In the genomic region with DNA sequence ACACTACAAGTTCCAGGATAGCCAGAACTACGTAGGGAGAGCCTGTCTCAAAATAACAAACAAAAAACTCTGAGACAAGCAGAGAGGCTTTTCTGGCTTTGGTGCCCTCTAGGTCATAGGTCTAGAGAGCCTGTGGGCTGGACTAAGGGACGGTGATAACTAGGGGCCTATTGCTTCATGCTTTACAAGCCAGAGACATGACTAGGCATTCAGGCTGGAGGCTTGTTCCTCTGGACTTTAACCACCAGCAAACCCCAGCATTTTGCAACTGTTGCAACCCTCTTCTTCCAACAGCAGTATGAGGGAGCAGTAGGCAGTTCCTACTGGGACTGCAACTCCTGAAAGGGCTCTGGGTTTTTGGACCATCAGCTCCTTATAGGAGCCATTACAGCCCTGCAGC, we compare ENCODE assay signal across 10 mouse cellular contexts. TPM values are rescaled to one million over a fixed set of nuclear protein-coding genes. Genes with fewer than 3 reads are reported as not detected.
DNase-seq lines count a peak whose midpoint lies in the region; ATAC-seq lines count a peak whose summit lies in the region.
"Had no signal": no experiment of that assay in that cellular context is flagged by ENCODE, and none has a peak within 500 bp of the region (broad histone marks: within the 10 kb centered on the region; RNA-seq: fewer than 3 reads in every experiment).

No protein-coding gene starts in this region.

- peak; percentile 61 to 64 for ATAC-seq in hematopoietic stem cell, adult 5-6 weeks (replicated peaks in 1 of 2; ENCODE audit: insufficient read depth in 1 of 2, low FRiP score in 2 of 2, low TSS enrichment in 1 of 2, low read depth in 1 of 2, poor library complexity in 2 of 2, severe bottlenecking in 2 of 2)
- ATAC-seq in liver, embryonic 15.5 days (ENCODE audit: insufficient read depth), result peak; percentile 70
- ATAC-seq in forebrain, embryonic 16.5 days, result no peak

- 0 out of 2 replicates have a peak overlapping the region, but pooled peaks have one; percentile 82 for H3K9ac ChIP-seq in liver, embryonic 15.5 days
- H3K9ac ChIP-seq in forebrain, embryonic 16.5 days (replicated peaks; ENCODE audit: low read depth, low read length), result no peak overlapping the region
- H3K9ac ChIP-seq: neural tube, embryonic 12.5 days had no signal

- 0 out of 2 replicates have a peak overlapping the region, but pooled peaks have one; percentile 74 for H3K4me3 ChIP-seq in liver, embryonic 15.5 days (replicated peaks)
- H3K4me3 ChIP-seq in forebrain, embryonic 16.5 days (replicated peaks; ENCODE audit: low read length), result no peak overlapping the region
- H3K4me3 ChIP-seq: hindbrain, embryonic 10.5 days; neural tube, embryonic 12.5 days had no signal

- H3K4me2 ChIP-seq in liver, embryonic 15.5 days, result peak overlapping the region; percentile 100
- H3K4me2 ChIP-seq in forebrain, embryonic 16.5 days (ENCODE audit: low read length), result no peak overlapping the region
- H3K4me2 ChIP-seq: neural tube, embryonic 12.5 days had no signal

- no peaks in the 10 kb centered on the region for H3K36me3 ChIP-seq in liver, embryonic 15.5 days (replicated peaks)
- no peaks in the 10 kb centered on the region for H3K36me3 ChIP-seq in forebrain, embryonic 16.5 days (ENCODE audit: control insufficient read depth, insufficient read depth)
- H3K36me3 ChIP-seq: hindbrain, embryonic 10.5 days; neural tube, embryonic 12.5 days had no signal

- no peaks in the 10 kb centered on the region for H3K9me3 ChIP-seq in liver, embryonic 15.5 days (replicated peaks)
- no peaks in the 10 kb centered on the region for H3K9me3 ChIP-seq in forebrain, embryonic 16.5 days (ENCODE audit: control insufficient read depth, low read length)

- no peaks in the 10 kb centered on the region for H3K27me3 ChIP-seq in liver, embryonic 15.5 days
- H3K27me3 ChIP-seq in forebrain, embryonic 16.5 days (replicated peaks; ENCODE audit: control insufficient read depth, insufficient read depth, low read length), result peaks cover 23% of the 10 kb centered on the region

- peak; percentile 23 to 52 for DNase-seq in spleen, postnatal 36 days (ENCODE audit: low spot score in 2 of 2)
- DNase-seq in spleen, adult 18-20 months, result no peak
- peak; percentile 87 for DNase-seq in yolk sac, embryonic 10.5 days (ENCODE audit: low spot score)
- no peak for DNase-seq in thymus, postnatal 14 days
- DNase-seq: cerebellum, postnatal 14 days had no signal

- 3% methylated on average over 2 of the region's 2 CpGs for WGBS in liver, embryonic 15.5 days (ENCODE audit: insufficient replicate concordance)
- WGBS in forebrain, embryonic 16.5 days, result 68% methylated on average over 2 of the region's 2 CpGs

- peaks cover 67% of the 10 kb centered on the region for H3K4me1 ChIP-seq in liver, embryonic 15.5 days (replicated peaks)
- H3K4me1 ChIP-seq in forebrain, embryonic 16.5 days (replicated peaks; ENCODE audit: control insufficient read depth, insufficient read depth, low read length), result peaks cover 6% of the 10 kb centered on the region

- peak overlapping the region; percentile 89 for H3K27ac ChIP-seq in liver, embryonic 15.5 days (replicated peaks)
- no peak overlapping the region for H3K27ac ChIP-seq in forebrain, embryonic 16.5 days (ENCODE audit: low read length)
- H3K27ac ChIP-seq: hindbrain, embryonic 10.5 days; neural tube, embryonic 12.5 days had no signal

RNA-seq across cellular contexts. Expression of gene Susd1, which starts 1.5 kb away (rescaled TPM):
- 130 and 131 TPM in 2 replicates for total RNA-seq in hematopoietic stem cell, adult 5-6 weeks (2017)
- polyA plus RNA-seq in liver, embryonic 15.5 days (2015; fragmentation: Nextera tagmentation; extraction: Ambion mirVana), result 9.6 and 10.0 TPM in 2 replicates
- 0.84 and 1.8 TPM in 2 replicates for polyA plus RNA-seq in forebrain, embryonic 16.5 days (2015; fragmentation: Nextera tagmentation; extraction: Ambion mirVana)

Comparison
In these comparisons a context has a peak if more than half of its experiments do, and no peak if none do; other contexts are left out.
1. DNase-seq: peak in spleen, postnatal 36 days (2 of 2) and yolk sac, embryonic 10.5 days (single experiment); none in spleen, adult 18-20 months (0 of 2) and thymus, postnatal 14 days (single experiment).